Mouse (Mus musculus) cerebellum, adult 9-11 months (tissue): ENCODE data around the gene Arfgap2.
A peak's percentile ranks its signal among the peaks of the same experiment; 100 is the strongest.

ENCODE experiments used
- DNase-seq: peaks from one replicate; pipeline ENCODE4 v3.0.0; 2022

The Arfgap2 gene

DNA sequence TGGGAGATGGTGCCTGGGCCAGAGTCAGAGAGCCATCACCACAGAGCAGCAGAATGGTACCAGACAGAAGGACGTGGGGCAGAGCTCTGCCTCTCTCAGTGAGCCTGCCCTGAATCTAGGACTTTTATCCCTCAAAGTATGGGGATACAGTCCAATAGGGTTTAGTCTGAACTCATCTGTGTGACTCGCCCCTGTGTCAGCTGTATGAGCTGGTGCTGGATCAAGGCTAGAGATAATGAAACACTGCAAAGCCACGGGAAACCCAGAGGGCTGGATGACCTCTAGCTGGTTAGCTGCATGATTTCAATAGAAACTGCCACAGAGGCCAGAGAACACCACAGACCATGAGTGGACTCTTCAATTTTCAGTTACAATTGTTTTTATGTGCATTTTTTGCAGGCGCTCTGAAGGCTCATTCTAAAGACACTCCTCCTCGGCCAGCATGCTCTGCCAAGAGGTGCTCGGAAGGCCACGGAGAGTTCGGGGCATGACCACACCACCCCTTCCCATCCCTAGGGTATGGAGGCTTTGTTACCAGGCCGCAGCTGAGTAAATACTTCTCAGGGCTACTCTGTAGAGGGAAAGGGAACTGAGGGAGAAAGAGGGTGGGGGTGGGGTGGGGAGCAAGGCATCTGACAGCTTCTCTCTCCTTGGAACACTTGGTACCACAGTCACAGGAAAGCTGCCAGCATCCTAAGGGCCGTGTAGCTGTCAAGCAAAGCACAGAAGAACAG is 48.0 kb downstream of the Arfgap2 start:
- no peak for DNase-seq

- no peak for DNase-seq
Measured at GRCm38 (mm10) chr2:91314184-91314583, 49.4 kb downstream of the Arfgap2 start.

GRCm38 (mm10) chr2:91320559-91321529 is 56.1 kb downstream of the Arfgap2 start:
- no peak for DNase-seq

DNA sequence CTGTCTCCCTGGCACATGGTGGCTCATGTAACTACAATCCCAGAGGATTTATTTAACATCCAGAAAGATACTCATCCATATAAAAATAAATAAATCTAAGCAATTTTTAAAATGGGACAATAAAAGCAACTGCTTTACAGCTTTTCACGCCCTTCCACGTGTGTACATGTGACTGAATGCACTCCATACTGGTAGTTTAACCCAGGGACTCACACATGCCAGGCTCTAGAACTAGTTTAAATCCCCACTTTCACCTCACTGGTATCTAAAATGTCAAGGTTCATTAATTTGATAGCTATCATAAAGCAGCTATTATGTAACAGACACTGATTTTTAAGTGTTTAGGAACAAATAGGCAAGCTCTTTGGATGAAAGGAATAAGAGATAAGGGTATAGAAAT is 57.1 kb downstream of the Arfgap2 start:
- DNase-seq = no peak

GRCm38 (mm10) chr2:91322490-91322889 is 57.7 kb downstream of the Arfgap2 start:
- DNase-seq = no peak

- no peak for DNase-seq
Measured at GRCm38 (mm10) chr2:91324346-91324745, 59.6 kb downstream of the Arfgap2 start.

GRCm38 (mm10) chr2:91324761-91325421 is 60.1 kb downstream of the Arfgap2 start:
- DNase-seq = peak; percentile 12
